Mouse (Mus musculus) hindbrain, embryonic 12.5 days (tissue): ENCODE data around the gene Fmo6. TPM values are rescaled to one million over a fixed set of nuclear protein-coding genes. Genes with fewer than 3 reads are reported as not detected.

Experiments used
- ATAC-seq: fragments of 200-750 bp; cut with Nextera tagmentation; 2 replicates; pipeline ENCODE4 v1.8.0; 2017; ENCODE audit warnings: moderate TSS enrichment; ENCODE audit not compliant: low FRiP score
- H3K27ac ChIP-seq: fragments of 300-500 bp; sonication (generic); 2 replicates; pipeline ENCODE4 v1.5.1; 2016; ENCODE audit warnings: mild to moderate bottlenecking
- H3K27me3 ChIP-seq: fragments of 300-500 bp; sonication (generic); 2 replicates; pipeline ENCODE4 v1.6.1; 2016; ENCODE audit warnings: mild to moderate bottlenecking
- H3K36me3 ChIP-seq: fragments of 300-500 bp; sonication (generic); 2 replicates; pipeline ENCODE4 v1.6.1; 2016; ENCODE audit warnings: mild to moderate bottlenecking
- H3K4me1 ChIP-seq: fragments of 300-500 bp; sonication (generic); 2 replicates; pipeline ENCODE4 v1.6.1; 2016
- H3K4me2 ChIP-seq: fragments of 300-500 bp; sonication (generic); replicated peaks from 2 replicates; pipeline ENCODE4 v1.6.1; 2016; ENCODE audit warnings: mild to moderate bottlenecking
- H3K4me3 ChIP-seq: fragments of 300-500 bp; sonication (generic); 2 replicates; pipeline ENCODE4 v1.5.1; 2016; ENCODE audit warnings: mild to moderate bottlenecking
- H3K9ac ChIP-seq: fragments of 300-500 bp; sonication (generic); 2 replicates; pipeline ENCODE4 v1.6.1; 2016; ENCODE audit warnings: mild to moderate bottlenecking, moderate library complexity
- H3K9me3 ChIP-seq: fragments of 300-500 bp; sonication (generic); replicated peaks from 2 replicates; pipeline ENCODE4 v1.6.1; 2016; ENCODE audit warnings: mild to moderate bottlenecking
- WGBS: fragments of 180-500 bp; shearing (Covaris S2); methylation state at CpG from one replicate; pipeline ENCODE4 v1.1.7; 2016; 5-methylcytosine and 5-hydroxymethylcytosine counted together
- polyA plus RNA-seq: library from polyadenylated mRNA; unstranded; fragments of >200 nt; fragmentation: Nextera tagmentation; extraction: Ambion mirVana; gene quantifications from 2 replicates; pipeline ENCODE4 v1.2.1, GENCODE M21; 2016

Gene Fmo6
- not detected in 2 replicates for polyA plus RNA-seq

- 87% methylated on average over 6 of the region's 6 CpGs for WGBS
Measured at GRCm38 (mm10) chr1:162937415-162937814, at the start of gene Fmo6. Gene Fmo6, minus strand, starts transcription at chr1:162937515.

GRCm38 (mm10) chr1:162986777-162987176, 49.5 kb upstream of the Fmo6 start:
- no peak overlapping the region for H3K9ac ChIP-seq
- 95% methylated on average over 1 of the region's 1 CpGs for WGBS
- H3K27me3 ChIP-seq, result no peaks in the 10 kb centered on the region
- H3K4me3 ChIP-seq, result no peak overlapping the region
- no peak overlapping the region for H3K27ac ChIP-seq
- ATAC-seq, result no peak
- H3K36me3 ChIP-seq, result no peaks in the 10 kb centered on the region
- no peak overlapping the region for H3K4me2 ChIP-seq
- H3K4me1 ChIP-seq, result no peaks in the 10 kb centered on the region
- no peaks in the 10 kb centered on the region for H3K9me3 ChIP-seq

More at GRCm38 (mm10) chr1:162937415-162937814, at the start of gene Fmo6:
- no peak within 1 kb of the TSS for H3K9ac ChIP-seq
- H3K9me3 ChIP-seq, result no peaks in the 10 kb centered on the region
- H3K36me3 ChIP-seq, result no peaks in the 10 kb centered on the region
- no peaks in the 10 kb centered on the region for H3K4me1 ChIP-seq
- no peaks in the 10 kb centered on the region for H3K27me3 ChIP-seq
- no peak for ATAC-seq
- H3K4me3 ChIP-seq, result no peak within 1 kb of the TSS
- H3K27ac ChIP-seq, result no peak within 1 kb of the TSS
- no peak within 1 kb of the TSS for H3K4me2 ChIP-seq

- ATAC-seq, result no peak
- 91% methylated on average over 2 of the region's 2 CpGs for WGBS
- Histone ChIP-seq H3K9me3 (no peaks in the 10 kb centered on the region), H3K4me2 (no peak overlapping the region), H3K9ac (no peak overlapping the region), H3K36me3 (no peaks in the 10 kb centered on the region), H3K27ac (no peak overlapping the region), H3K4me1 (no peaks in the 10 kb centered on the region), H3K4me3 (no peak overlapping the region), H3K27me3 (no peaks in the 10 kb centered on the region)
Measured at GRCm38 (mm10) chr1:162986121-162986748, 48.9 kb upstream of the Fmo6 start.

GRCm38 (mm10) chr1:162984428-162984827, 47.1 kb upstream of the Fmo6 start, which contains the start of gene Fmo3:
Gene Fmo3, minus strand, starts transcription at chr1:162984528.
- H3K9me3 ChIP-seq, result no peaks in the 10 kb centered on the region
- H3K4me2 ChIP-seq, result no peak within 1 kb of the TSS
- H3K4me1 ChIP-seq, result no peaks in the 10 kb centered on the region
- no peak for ATAC-seq
- no peak within 1 kb of the TSS for H3K9ac ChIP-seq
- no peaks in the 10 kb centered on the region for H3K36me3 ChIP-seq
- H3K4me3 ChIP-seq, result no peak within 1 kb of the TSS
- no peaks in the 10 kb centered on the region for H3K27me3 ChIP-seq
- WGBS, result 85% methylated on average over 1 of the region's 1 CpGs
- H3K27ac ChIP-seq, result no peak within 1 kb of the TSS

- no peak for ATAC-seq
- no peaks in the 10 kb centered on the region for H3K4me1 ChIP-seq
- WGBS, result 69% methylated on average over 2 of the region's 2 CpGs
- no peak overlapping the region for H3K9ac ChIP-seq
- no peaks in the 10 kb centered on the region for H3K9me3 ChIP-seq
- H3K4me3 ChIP-seq, result no peak overlapping the region
- H3K27me3 ChIP-seq, result no peaks in the 10 kb centered on the region
- H3K27ac ChIP-seq, result no peak overlapping the region
- no peak overlapping the region for H3K4me2 ChIP-seq
- no peaks in the 10 kb centered on the region for H3K36me3 ChIP-seq
Measured at GRCm38 (mm10) chr1:162963556-162963955, 26.2 kb upstream of the Fmo6 start.

- Histone ChIP-seq H3K9me3 (no peaks in the 10 kb centered on the region), H3K4me1 (no peaks in the 10 kb centered on the region), H3K36me3 (no peaks in the 10 kb centered on the region), H3K4me2 (no peak overlapping the region), H3K4me3 (no peak overlapping the region), H3K27ac (no peak overlapping the region), H3K9ac (no peak overlapping the region), H3K27me3 (no peaks in the 10 kb centered on the region)
- no peak for ATAC-seq
- WGBS, result 89% methylated on average over 1 of the region's 1 CpGs
Measured at GRCm38 (mm10) chr1:162957422-162957821, 20.1 kb upstream of the Fmo6 start.

GRCm38 (mm10) chr1:162953079-162953478, 15.8 kb upstream of the Fmo6 start:
- H3K27me3 ChIP-seq, result no peaks in the 10 kb centered on the region
- H3K4me3 ChIP-seq, result no peak overlapping the region
- H3K36me3 ChIP-seq, result no peaks in the 10 kb centered on the region
- no peak for ATAC-seq
- H3K27ac ChIP-seq, result no peak overlapping the region
- WGBS, result 57% methylated on average over 2 of the region's 2 CpGs
- no peak overlapping the region for H3K4me2 ChIP-seq
- H3K9me3 ChIP-seq, result no peaks in the 10 kb centered on the region
- H3K4me1 ChIP-seq, result no peaks in the 10 kb centered on the region
- no peak overlapping the region for H3K9ac ChIP-seq

GRCm38 (mm10) chr1:162949763-162950162, 12.4 kb upstream of the Fmo6 start:
- H3K4me3 ChIP-seq, result no peak overlapping the region
- no peak overlapping the region for H3K27ac ChIP-seq
- no peak overlapping the region for H3K4me2 ChIP-seq
- H3K9me3 ChIP-seq, result no peaks in the 10 kb centered on the region
- no peak for ATAC-seq
- 0 out of 2 replicates have a peak, but pooled peaks cover 2% of the 10 kb centered on the region for H3K4me1 ChIP-seq
- no peaks in the 10 kb centered on the region for H3K36me3 ChIP-seq
- H3K9ac ChIP-seq, result no peak overlapping the region
- H3K27me3 ChIP-seq, result no peaks in the 10 kb centered on the region
- WGBS, result 87% methylated on average over 1 of the region's 1 CpGs

- H3K27ac ChIP-seq, result no peak overlapping the region
- no peak overlapping the region for H3K4me2 ChIP-seq
- 76% methylated on average over 6 of the region's 6 CpGs for WGBS
- no peak overlapping the region for H3K9ac ChIP-seq
- H3K4me1 ChIP-seq, result 0 out of 2 replicates have a peak, but pooled peaks cover 2% of the 10 kb centered on the region
- no peaks in the 10 kb centered on the region for H3K27me3 ChIP-seq
- H3K9me3 ChIP-seq, result no peaks in the 10 kb centered on the region
- no peaks in the 10 kb centered on the region for H3K36me3 ChIP-seq
- no peak for ATAC-seq
- no peak overlapping the region for H3K4me3 ChIP-seq
Measured at GRCm38 (mm10) chr1:162947934-162948333, 10.6 kb upstream of the Fmo6 start.

- Histone ChIP-seq H3K36me3 (no peaks in the 10 kb centered on the region), H3K4me3 (no peak overlapping the region), H3K9me3 (no peaks in the 10 kb centered on the region), H3K4me2 (no peak overlapping the region), H3K27me3 (no peaks in the 10 kb centered on the region), H3K27ac (no peak overlapping the region), H3K9ac (no peak overlapping the region), H3K4me1 (0 out of 2 replicates have a peak, but pooled peaks cover 2% of the 10 kb centered on the region)
- ATAC-seq, result no peak
- 61% methylated on average over 4 of the region's 4 CpGs for WGBS
Measured at GRCm38 (mm10) chr1:162946837-162947558, 9.7 kb upstream of the Fmo6 start.

GRCm38 (mm10) chr1:162943700-162944099, 6.4 kb upstream of the Fmo6 start:
- H3K4me3 ChIP-seq, result no peak overlapping the region
- no peak overlapping the region for H3K9ac ChIP-seq
- no peak for ATAC-seq
- H3K9me3 ChIP-seq, result no peaks in the 10 kb centered on the region
- H3K36me3 ChIP-seq, result no peaks in the 10 kb centered on the region
- H3K27me3 ChIP-seq, result no peaks in the 10 kb centered on the region
- no peak overlapping the region for H3K27ac ChIP-seq
- H3K4me2 ChIP-seq, result no peak overlapping the region
- 63% methylated on average over 6 of the region's 6 CpGs for WGBS
- H3K4me1 ChIP-seq, result 0 out of 2 replicates have a peak, but pooled peaks cover 2% of the 10 kb centered on the region

- no peaks in the 10 kb centered on the region for H3K36me3 ChIP-seq
- no peak overlapping the region for H3K27ac ChIP-seq
- 89% methylated on average over 4 of the region's 4 CpGs for WGBS
- H3K9ac ChIP-seq, result no peak overlapping the region
- no peaks in the 10 kb centered on the region for H3K27me3 ChIP-seq
- no peak for ATAC-seq
- H3K4me3 ChIP-seq, result no peak overlapping the region
- H3K9me3 ChIP-seq, result no peaks in the 10 kb centered on the region
- no peaks in the 10 kb centered on the region for H3K4me1 ChIP-seq
- no peak overlapping the region for H3K4me2 ChIP-seq
Measured at GRCm38 (mm10) chr1:162938696-162939351, 1.5 kb upstream of the Fmo6 start.
